Mouse (Mus musculus): ENCODE results near the gene Wasf3.

The Wasf3 gene

DNA sequence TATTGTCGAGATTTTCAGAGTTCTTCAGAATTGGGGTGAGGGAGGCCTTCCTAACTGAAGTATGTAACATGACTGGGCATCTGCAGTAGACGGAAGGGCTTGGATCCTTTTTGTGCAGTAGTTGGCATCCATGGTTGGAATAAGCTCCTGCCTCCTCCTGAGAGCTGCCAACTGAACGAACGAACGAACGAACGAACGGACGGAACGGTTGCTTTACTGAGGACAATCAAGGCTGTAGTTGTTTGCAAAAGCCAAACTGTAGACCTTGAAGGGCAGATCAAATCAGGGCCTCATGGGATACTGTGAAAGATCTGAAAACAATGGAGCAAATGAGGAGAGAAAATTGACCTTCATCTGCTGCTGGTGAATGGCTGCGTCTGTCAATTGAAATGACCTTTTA lies 17.5 kb downstream of the Wasf3 start:
- no peak for DNase-seq

DNA sequence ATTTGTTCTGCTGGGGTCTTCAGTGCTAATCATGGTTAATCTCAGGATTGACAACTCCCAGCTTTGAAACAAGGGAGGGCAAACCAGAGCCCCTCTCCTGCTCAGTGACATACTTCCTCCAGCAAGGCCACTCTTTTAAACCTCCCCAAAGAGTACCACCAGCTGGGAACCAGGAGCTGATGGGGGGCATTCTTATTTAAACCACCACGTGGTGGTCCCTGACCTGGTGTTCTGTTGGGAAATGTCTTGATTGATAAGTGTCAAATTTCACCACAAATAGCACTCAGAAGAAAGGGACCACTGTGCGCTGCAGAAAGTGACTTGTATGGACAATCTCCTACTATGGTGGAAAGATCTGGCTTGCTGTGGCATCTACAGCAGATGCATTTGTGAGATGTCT lies 19.1 kb downstream of the Wasf3 start:
- no peak for DNase-seq

DNA sequence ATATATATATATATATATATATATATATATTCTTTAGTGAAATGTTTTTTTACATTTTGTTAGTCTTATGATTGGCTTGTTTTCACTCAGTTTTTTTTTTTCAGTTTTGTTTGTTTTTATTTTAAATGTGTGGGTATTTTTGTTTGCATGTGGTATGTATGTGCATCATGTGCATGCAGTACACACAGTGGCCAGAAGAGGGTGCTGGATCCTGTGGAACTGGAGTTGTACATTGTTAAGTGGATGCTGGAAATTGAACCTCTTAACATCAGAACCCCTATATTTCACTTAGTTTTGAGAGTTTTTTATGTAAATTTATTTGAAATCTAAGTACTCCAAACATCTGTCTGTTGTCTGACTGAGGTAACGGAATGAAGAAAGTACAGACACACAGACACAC lies 21.3 kb downstream of the Wasf3 start:
- no peak for DNase-seq

DNA sequence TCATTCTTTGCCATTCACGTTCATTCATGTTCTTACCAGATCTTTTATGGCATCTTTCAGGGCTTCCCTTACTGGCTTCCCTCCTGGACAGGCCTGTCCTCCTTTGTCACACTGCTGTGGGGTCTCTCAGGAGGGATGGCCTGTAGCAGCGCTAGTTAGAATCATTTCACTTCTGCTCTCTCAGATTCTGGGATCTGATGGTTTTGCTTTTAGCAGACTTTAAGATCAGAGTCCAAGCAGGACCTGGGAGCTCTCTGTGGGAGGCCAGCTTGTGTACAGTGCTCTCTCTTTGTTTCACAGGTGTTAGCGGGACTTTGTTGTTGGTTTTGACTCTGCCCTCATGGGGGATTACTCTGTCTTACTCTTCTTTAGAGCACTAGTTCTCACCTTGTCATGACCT lies 23.0 kb downstream of the Wasf3 start:
- no peak for DNase-seq

DNA sequence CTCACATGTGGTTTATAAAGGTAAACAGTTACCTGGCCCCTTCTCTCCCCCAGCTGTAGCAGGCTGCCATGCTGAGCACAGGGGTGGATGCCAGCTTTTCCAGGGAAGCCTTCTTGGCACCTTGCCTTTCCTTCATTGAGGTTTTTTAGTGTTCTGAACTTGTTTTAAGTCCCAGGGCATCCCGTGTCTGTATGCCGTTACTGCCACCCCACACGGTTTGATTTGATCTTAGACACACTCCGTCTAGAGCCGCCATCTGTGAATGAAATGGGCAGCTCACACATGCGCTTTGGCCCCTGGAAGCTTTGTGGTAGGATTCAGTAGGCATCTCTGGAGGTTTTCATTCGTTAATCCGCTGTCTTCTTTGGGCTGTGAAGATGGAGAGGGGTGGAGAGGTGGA lies 23.8 kb downstream of the Wasf3 start:
- DNase-seq: no peak

DNA sequence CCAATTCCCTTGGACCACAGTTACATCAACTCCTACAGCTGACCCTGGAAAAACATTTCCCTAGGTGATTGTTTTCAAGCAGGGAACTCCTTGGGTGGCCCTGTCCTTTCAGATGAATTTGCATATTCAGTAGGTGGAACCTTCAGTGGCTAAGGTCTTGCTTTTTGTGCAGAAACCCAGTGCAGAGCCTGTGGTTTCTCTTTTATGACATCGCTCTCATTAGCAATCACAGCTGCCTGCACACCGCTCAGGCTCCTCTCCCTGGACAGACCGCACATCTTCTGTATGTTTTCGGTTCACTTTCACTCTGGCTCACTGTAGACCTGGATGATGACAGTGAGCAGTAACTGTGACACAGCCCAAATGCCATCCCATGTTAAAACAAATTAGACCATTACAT lies 26.0 kb downstream of the Wasf3 start:
- no peak for DNase-seq

DNA sequence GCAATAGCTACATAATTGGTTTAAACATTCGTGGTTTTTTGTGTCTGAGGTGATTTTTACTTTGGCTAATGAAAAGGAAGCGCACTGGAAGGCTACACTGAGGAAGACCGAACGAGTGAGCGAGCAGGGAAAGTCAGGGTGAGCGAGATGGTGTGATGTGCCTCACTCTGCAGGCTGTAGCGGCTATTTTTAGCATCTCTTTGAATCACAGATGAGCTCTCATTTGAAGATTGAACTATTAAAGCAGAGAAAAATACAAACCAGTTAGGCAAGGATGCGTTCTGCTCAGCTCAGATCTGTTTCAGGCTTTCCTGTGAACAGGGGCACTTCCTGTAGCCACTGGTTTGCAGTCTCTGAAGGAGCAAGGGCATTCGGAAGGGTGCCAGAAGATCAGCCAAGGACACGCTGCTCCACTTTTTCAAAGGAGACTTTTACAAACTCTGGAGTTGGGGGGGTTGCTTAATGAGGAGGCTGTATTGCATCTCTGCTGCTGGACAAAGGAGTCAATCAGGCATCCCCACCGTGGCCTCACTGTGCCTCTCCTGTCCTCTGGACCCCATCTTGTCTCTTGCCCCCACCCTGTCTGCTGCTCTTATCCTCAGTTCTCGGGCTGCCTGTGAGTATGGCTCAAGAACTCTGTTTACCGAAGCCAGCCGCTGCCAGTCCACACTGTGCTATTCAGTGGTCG lies 28.1 kb downstream of the Wasf3 start:
- DNase-seq: no peak

DNA sequence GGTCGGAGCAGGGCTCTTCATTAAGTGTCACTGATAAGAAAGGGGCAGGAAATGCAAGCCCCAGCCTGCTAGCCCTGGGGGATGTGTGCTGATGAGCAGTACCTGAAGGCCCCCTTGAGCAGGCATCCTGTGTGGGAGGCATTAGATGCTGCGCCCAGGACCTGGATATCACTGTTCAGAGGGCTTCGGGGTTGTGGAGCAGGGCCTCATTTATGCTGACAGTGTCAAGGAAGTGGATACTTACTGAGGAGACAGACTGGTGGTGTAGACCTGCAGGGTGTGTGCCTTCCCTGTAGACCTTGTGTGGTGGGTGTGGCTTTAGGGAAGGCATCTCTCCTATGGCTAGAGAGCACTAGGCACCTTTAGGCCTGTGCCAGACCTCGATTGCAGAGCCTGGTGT lies 29.8 kb downstream of the Wasf3 start:
- no peak for DNase-seq

DNA sequence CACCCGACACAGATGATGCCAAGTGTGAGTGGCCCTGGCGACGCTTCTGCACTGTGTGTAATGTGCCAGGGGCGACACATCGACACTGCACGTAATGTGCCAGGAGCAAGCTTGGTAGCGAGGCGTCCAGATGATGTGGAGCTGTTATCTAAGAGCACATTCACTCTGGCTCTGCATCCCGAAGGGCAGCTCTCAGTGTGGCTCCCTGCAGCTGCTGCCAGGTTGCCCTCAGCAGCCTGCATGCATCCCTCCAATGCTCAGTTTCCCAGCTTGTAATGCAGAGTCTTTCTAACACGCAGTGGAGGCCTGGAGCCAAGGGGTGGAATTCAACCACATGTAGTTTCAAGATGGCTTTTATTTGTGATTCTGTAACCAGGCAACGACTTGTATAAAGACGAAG lies 30.4 kb downstream of the Wasf3 start:
- no peak for DNase-seq

DNA sequence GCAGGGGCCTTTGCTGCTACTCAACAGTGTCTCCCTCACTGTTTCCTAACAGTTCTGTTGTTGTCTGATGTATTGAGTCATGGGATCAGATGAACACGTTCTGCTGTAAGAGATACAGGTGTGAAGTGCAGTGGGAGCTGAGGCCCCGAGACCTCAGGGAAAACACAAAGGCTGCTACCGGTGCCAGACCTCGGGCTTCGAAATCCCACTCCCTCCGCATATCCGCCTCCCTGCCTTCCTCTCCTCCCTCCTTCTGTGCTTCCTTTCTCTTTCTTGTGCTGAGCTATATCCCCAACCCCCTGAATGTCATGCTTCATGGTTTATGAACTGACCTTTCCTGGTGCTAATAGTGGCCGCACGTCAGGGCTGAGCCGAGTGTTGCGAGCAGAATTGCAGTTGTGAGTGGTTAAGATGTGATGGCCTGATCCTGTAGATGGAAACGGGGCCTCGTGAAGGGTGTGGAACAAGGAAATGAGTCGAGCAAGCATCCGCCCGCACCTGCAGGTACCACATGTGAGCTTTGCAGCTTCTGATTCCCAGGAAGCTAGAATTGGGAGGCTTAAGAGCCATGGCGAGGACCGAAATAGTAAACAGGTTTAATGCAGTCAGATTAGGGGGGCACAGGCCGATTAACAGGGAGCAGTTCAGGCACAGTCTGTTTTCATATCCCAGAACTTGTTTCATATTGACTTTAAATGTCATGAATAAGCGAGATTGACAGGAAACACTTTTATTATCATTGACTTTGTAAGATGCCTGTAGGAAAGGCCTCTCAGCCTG lies 31.7 kb downstream of the Wasf3 start:
- DNase-seq: no peak

DNA sequence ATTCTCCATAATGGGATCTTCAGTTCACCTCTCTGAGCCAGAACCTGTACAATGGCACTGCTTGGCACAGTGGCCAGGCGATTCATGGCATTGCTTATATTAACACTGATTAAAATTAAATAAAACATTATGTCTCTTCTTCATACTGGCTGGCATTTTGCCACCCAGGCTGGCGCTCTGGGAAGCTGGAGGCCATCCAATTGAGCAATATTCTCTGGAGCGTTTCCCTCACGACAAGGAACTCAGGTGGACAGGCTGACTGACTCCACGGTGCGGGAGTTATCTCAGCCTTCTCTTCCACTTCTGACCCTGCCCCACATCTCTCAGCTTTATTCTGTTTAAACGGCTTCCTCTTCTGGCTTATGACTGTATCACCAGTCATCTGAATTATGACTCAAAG lies 33.3 kb downstream of the Wasf3 start:
- peak; percentile 67 to 81 for DNase-seq

DNA sequence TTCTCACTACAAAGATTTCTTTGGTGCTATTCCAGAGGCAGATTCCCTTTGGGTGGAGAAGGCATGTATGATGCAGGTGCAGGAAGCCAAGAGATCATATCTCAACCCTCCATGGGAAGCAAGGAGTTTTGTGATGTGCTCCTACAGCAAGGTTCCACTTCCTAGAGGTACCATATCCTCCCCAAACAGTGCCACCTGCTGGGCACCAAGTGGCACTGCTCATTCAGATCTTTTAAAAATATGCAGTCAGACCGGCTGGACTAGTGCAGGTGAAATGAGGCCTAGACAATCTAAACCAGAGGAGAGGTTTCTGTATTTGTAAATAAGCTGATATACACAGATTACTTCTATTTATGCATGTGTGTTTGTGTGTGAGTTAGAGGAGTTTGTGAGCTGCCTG lies 35.3 kb downstream of the Wasf3 start:
- DNase-seq: peak in 1 of 2 experiments; percentile 36

DNA sequence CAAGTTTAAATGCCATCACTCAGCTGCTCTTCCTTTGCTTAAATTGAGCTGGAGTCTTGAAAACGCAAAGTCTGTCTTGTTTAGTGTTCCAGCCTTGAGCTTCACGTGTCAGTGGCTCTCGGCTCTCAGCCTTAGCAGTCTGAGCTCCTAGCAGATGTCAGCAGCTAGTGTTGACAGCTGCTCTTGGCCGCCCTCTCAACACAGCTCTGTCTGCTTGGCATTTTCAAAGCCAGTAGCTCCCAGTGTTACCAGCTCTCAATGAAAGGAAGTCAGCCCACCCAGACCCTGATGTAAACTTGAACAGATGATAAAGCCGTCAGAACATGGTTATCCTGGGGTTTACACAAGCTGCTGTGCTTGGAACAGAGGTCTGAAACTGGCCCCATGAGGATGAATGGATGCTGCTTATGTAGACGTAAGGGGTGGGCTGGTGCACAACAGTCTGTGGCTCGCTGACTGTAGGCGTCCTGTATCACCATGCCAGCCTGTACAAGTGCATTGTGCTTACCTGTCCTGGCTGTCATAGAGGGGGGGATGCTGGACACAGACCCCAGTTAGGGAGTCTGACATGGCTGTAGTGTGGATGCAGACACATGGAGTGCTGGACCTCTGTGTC lies 40.0 kb downstream of the Wasf3 start:
- no peak for DNase-seq

DNA sequence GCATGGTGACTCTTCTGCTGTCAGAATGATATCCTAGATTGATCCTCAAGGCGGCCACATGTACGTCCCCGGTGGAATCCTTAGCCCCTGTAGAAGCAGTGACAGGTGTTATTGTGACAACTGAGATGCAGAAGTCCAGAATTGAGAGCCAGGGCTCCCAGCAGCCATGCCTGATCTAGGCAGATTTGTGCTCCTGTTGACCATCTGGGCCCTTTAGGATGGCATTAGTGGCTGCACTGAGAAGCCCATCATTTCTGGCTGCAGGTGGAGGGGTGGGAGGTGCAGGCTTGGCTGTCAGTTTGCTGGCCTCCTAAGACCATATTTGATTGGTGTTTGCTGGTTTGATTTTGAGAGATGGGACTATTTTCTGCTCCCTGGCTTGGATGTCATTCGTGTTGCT lies 40.9 kb downstream of the Wasf3 start:
- DNase-seq: peak; percentile 41 to 52

DNA sequence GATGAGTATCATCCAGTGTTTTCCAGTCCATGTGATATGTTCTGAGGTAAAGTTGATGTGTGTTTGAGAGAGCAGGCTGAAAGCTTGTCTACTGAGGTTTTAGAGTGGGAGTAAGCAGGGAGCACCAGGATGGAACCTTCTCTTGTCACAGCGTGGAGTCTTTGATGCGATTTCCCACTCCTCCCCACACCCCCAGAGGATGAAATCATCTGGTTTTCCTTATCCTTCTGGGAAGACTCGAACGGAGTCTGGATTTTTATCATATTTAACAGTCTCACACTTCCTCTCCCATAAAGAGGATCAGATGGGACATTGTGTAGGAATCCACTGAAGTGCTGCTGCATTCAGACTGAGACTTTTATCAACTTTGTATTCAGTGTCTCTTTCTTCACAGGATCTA lies 43.3 kb downstream of the Wasf3 start:
- DNase-seq: no peak

DNA sequence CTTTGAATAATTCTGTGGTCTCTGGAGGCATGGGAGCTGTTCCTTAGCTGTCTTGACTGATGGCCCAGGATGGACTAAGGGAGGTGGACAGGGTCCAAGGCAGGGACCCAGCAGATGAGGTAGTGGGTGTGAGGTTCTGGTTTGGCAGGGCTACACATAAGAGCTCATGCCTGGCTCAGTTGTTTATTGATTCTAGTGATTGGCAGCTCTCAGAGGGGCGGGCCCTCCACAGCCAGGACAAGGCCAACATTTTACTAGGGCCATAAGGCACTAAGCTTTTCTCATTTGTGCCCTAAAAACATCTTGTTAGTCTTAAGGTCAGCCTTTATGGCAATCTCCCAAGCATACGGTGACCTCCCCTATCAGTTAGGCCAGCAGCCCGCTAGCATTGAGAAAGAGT lies 47.0 kb downstream of the Wasf3 start:
- DNase-seq: no peak

DNA sequence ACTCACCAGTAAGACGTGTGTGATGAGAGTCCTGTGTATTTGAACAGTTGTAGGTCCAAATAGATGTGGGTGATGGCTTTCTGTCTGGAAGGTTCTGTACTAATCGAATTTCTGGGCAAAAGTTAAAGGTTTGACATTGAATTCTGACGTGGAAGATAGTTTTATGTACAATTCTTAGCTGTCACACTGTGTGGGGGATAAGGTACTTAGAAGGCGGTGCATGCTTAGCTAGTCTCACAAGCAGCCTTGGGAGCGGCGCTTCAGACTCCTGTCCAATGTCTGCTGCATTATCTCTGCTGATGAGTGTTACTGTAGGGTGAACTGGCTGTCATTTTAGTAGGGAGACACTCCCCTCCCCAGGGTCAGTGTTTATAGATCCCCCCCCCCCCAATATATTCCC lies 47.7 kb downstream of the Wasf3 start:
- DNase-seq: no peak

DNA sequence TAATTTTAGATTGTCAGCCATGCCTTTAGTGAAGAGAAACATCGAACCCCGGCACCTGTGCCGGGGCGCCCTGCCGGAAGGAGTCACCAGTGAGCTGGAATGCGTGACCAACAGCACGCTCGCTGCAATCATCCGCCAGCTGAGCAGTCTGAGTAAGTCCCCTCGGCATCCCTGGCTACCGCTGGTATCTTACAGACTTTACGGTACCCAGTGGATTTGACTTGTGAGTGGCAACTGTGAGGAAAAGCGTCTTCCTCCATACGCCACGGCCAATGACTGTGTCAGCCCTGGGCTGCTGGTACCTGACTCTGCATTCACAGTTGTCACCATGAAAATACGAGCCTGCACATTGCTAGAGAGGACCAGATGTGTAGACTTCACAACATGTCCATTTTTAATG lies 50.5 kb downstream of the Wasf3 start:
- no peak for DNase-seq

DNA sequence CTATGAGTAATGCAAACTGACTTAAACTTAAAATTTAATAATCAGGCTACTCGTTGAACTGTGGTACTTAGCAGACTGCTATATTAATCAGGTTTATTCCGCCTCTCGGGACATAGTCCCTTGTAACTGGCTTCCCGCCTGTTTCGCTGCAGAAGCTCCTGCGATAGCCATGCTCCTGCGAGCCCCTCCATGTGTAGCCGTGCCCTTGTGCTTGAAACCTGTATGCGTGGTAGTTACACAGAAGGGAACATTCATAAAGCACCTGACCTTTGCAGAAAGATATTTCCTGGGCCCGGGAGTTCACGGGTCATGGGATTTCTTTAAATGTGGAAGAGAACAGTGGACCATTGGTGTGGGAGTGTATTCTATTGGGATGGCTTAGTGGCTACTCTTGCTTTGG lies 52.0 kb downstream of the Wasf3 start:
- no peak for DNase-seq

DNA sequence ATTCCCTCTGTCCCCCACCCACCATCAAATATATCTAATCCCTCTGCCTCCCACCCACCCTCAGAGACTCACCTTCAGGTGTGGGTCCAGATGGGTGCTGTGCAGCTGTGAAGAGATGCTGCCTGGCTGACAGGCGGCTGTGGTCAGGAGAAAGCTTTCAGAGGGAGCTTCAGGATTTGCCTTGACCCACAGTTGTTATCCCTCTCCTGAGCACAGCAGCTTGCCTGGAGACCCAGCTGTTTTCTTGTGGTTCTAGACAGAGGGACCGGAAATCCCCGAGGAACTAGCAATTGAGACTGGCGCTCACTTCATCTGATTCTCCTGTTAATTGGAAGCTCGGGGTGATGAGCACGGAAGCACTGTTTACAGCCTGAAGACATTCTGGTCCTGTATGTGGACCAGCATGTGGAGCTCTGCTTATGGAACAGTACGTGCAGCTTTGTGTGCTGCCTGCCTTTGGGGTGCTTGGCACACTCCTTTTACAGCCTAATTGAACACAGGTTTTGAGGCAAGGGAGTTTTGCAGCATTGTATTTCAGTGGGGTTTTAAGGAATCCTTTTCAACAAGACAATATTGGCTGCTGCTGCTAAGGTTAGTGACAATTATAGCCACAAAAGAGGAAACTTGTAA lies 54.5 kb downstream of the Wasf3 start:
- no peak for DNase-seq

DNA sequence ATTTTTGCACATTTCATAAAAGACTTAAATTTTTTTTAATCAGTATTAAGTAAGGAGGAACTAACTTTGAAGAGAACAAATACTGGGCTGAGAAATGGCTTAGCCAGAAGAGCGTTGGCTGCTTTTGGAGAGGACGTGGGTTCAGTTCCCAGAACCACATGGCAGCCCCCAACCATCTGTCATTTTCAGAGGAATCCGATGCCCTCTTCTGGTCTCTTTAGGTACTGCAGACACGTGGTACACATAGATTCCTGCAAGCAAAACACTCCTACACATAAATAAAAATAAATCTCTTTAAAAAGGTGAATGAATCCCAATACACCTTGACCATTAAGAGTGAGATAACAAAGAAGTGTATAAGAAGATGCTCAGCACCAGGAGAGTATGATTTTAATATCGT lies 55.5 kb downstream of the Wasf3 start:
- no peak for DNase-seq

DNA sequence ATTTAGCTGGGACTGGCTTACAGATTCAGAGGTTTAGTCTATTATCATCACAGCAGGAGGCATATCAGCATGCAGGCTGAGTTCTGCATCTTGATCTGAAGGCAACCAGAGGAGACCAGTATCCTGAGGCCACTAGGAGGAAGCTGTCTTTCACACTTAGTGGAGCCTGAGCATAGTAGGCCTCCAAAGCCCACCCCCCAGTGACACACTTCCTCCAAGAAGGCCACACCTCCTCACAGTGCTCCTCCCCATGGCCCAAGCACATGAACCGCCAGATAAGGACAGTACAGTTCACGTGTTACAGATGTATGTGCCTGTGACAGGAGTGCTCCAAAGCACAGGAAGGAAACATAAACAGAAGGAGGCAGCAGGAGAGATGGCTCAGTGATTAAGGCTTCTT lies 58.0 kb downstream of the Wasf3 start:
- no peak for DNase-seq

DNA sequence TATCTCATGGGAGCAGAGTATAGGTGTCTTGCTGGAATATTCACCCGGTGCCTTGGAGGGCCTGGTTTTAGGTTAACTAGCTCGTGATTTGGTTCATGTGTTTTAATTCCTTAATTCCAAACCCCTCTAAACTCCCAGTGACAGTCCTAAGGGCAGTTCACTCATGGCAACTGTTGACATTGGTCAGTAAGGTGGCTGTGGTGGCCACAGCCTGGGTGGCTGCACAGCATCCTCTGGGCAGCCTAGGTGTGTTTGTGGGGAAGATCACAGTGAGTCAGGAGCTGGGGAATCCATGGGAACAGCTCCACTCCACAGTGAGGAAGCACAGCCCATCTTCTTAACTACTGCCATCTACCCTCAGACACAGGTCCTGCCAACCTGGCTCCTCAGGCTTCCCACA lies 61.8 kb downstream of the Wasf3 start:
- DNase-seq: no peak
